30 mouse cellular contexts compared by ENCODE assay signal in genomic region chr16:22110036-22110435, GRCm38 (mm10). TPM values are rescaled to one million over a fixed set of nuclear protein-coding genes. Genes with fewer than 3 reads are reported as not detected.
DNase-seq lines count a peak whose midpoint lies in the region; ATAC-seq lines count a peak whose summit lies in the region.
"Had no signal": no experiment of that assay in that cellular context is flagged by ENCODE, and none has a peak within 500 bp of the region (broad histone marks: within the 10 kb centered on the region; RNA-seq: fewer than 3 reads in every experiment).

No protein-coding gene starts in this region.

- DNase-seq in heart, adult 9 months (ENCODE audit: low spot score in 2 of 2), result no peak
- peak; percentile 24 for DNase-seq in ES-CJ7 (ENCODE audit: low read depth, low spot score)
- DNase-seq in embryo, embryonic 10.5 days (ENCODE audit: low spot score), result peak; percentile 68
- no peak for DNase-seq in right cerebral cortex, postnatal 10 days (ENCODE audit: low spot score in 2 of 2)
- DNase-seq in frontal cortex, adult 2 months (ENCODE audit: extremely low spot score in 1 of 2, low spot score in 1 of 2), result no peak
- DNase-seq: adrenal gland, postnatal 36 days; cerebellum, adult 2 months; cerebellum, postnatal 14 days; gastrocnemius, postnatal 25 days; heart, adult 2 months; kidney, adult 9 months; kidney, postnatal 14 days; right cerebral cortex, adult 18-20 months; right cerebral cortex, postnatal 4 days; thymus, adult 18-20 months; thymus, postnatal 25 days had no signal

- H3K4me2 ChIP-seq in heart, embryonic 16.5 days (ENCODE audit: low read depth, low read length), result no peak overlapping the region
- no peak overlapping the region for H3K4me2 ChIP-seq in embryonic facial prominence, embryonic 12.5 days (replicated peaks)
- H3K4me2 ChIP-seq: forebrain, embryonic 13.5 days; heart, embryonic 15.5 days; intestine, embryonic 15.5 days; limb, embryonic 13.5 days; liver, embryonic 11.5 days; lung, embryonic 15.5 days; midbrain, embryonic 11.5 days had no signal

- ATAC-seq in heart, embryonic 16.5 days (replicated peaks; ENCODE audit: extremely low read depth, insufficient read depth, low FRiP score), result no peak
- peak; percentile 28; the same call in 1 of the 2 replicates for ATAC-seq in embryonic facial prominence, embryonic 12.5 days (ENCODE audit: insufficient number of reproducible peaks, insufficient read depth, low FRiP score, low TSS enrichment)
- ATAC-seq: forebrain, embryonic 13.5 days; hindbrain, postnatal 0 days; midbrain, embryonic 16.5 days had no signal

- no peaks in the 10 kb centered on the region for H3K9me3 ChIP-seq in heart, embryonic 16.5 days (replicated peaks; ENCODE audit: control insufficient read depth, low read length)
- no peaks in the 10 kb centered on the region for H3K9me3 ChIP-seq in embryonic facial prominence, embryonic 12.5 days
- H3K9me3 ChIP-seq: forebrain, embryonic 13.5 days; heart, embryonic 15.5 days; intestine, embryonic 15.5 days; limb, embryonic 13.5 days; lung, embryonic 15.5 days had no signal

- H3K9ac ChIP-seq in heart, embryonic 16.5 days (ENCODE audit: low read length), result no peak overlapping the region
- no peak overlapping the region for H3K9ac ChIP-seq in embryonic facial prominence, embryonic 12.5 days
- H3K9ac ChIP-seq: forebrain, embryonic 13.5 days; heart, embryonic 15.5 days; intestine, embryonic 15.5 days; limb, embryonic 13.5 days; lung, embryonic 15.5 days had no signal

- H3K27me3 ChIP-seq in heart, embryonic 16.5 days (ENCODE audit: control insufficient read depth, insufficient read depth, low read length), result no peaks in the 10 kb centered on the region
- H3K27me3 ChIP-seq in embryonic facial prominence, embryonic 12.5 days, result no peaks in the 10 kb centered on the region
- H3K27me3 ChIP-seq: forebrain, embryonic 13.5 days; heart, embryonic 15.5 days; intestine, embryonic 15.5 days; limb, embryonic 13.5 days; lung, embryonic 15.5 days had no signal

- H3K4me3 ChIP-seq in heart, embryonic 16.5 days (ENCODE audit: low read length), result no peak overlapping the region
- no peak overlapping the region for H3K4me3 ChIP-seq in embryonic facial prominence, embryonic 12.5 days
- H3K4me3 ChIP-seq: forebrain, embryonic 13.5 days; heart, adult 2 months; heart, embryonic 15.5 days; intestine, embryonic 15.5 days; layer of hippocampus, adult 2 months; left cerebral cortex, adult 2 months; limb, embryonic 13.5 days; lung, embryonic 15.5 days had no signal

- H3K4me1 ChIP-seq in heart, embryonic 16.5 days (ENCODE audit: control insufficient read depth, insufficient read depth, low read length), result peaks cover 25% of the 10 kb centered on the region
- H3K4me1 ChIP-seq in embryonic facial prominence, embryonic 12.5 days, result peaks cover 13% of the 10 kb centered on the region
- H3K4me1 ChIP-seq: lung, embryonic 15.5 days had no signal

- no peaks in the 10 kb centered on the region for H3K36me3 ChIP-seq in heart, embryonic 16.5 days (ENCODE audit: control insufficient read depth, insufficient read depth)
- H3K36me3 ChIP-seq in embryonic facial prominence, embryonic 12.5 days, result no peaks in the 10 kb centered on the region
- H3K36me3 ChIP-seq: heart, embryonic 15.5 days; intestine, embryonic 15.5 days; limb, embryonic 13.5 days; lung, embryonic 15.5 days had no signal

- H3K27ac ChIP-seq in heart, embryonic 16.5 days (ENCODE audit: low read length), result 0 out of 2 replicates have a peak overlapping the region, but pooled peaks have one; percentile 23
- 0 out of 2 replicates have a peak overlapping the region, but pooled peaks have one; percentile 11 for H3K27ac ChIP-seq in embryonic facial prominence, embryonic 12.5 days
- H3K27ac ChIP-seq: forebrain, embryonic 13.5 days; heart, adult 2 months; heart, embryonic 15.5 days; hindbrain, postnatal 0 days; intestine, embryonic 15.5 days; layer of hippocampus, adult 2 months; left cerebral cortex, adult 2 months; limb, embryonic 13.5 days; lung, embryonic 15.5 days; stomach, postnatal 0 days had no signal

- 90% methylated on average over 1 of the region's 1 CpGs for WGBS in heart, embryonic 16.5 days
- 13% methylated on average over 1 of the region's 1 CpGs for WGBS in embryonic facial prominence, embryonic 12.5 days

RNA-seq across cellular contexts. Expression of gene Igf2bp2, which starts 53.1 kb away (rescaled TPM):
- polyA plus RNA-seq in heart, embryonic 16.5 days (2015; fragmentation: Nextera tagmentation; extraction: Ambion mirVana), result 34.5 and 38.0 TPM in 2 replicates
- 128 and 132 TPM in 2 replicates for polyA plus RNA-seq in embryonic facial prominence, embryonic 12.5 days (2016; fragmentation: Nextera tagmentation; extraction: Ambion mirVana)
- polyA plus RNA-seq in frontal cortex, adult 2 months (2012; rRNA removed), result 1.3 and 1.9 TPM in 2 replicates

Comparison
In these comparisons a context has a peak if more than half of its experiments do, and no peak if none do; other contexts are left out.
1. DNase-seq: peak in ES-CJ7 (single experiment) and embryo, embryonic 10.5 days (single experiment); none in heart, adult 9 months (0 of 2), right cerebral cortex, postnatal 10 days (0 of 2) and frontal cortex, adult 2 months (0 of 2).
2. RNA of gene Igf2bp2, which starts 53.1 kb away (polyA plus RNA-seq): 128 to 132 TPM in embryonic facial prominence, embryonic 12.5 days and 34.5 to 38.0 TPM in heart, embryonic 16.5 days; 1.3 to 1.9 TPM in frontal cortex, adult 2 months; every median in the first group is over 10 times any median in the second.